Mouse (Mus musculus) testis, postnatal 14 days (tissue): ENCODE measurements around the gene 1700001C19Rik.
A peak's percentile ranks its signal among the peaks of the same experiment; 100 is the strongest.

Source experiments
- DNase-seq: peaks from one replicate; pipeline ENCODE4 v3.0.0; 2021; ENCODE audit warnings: low spot score

Gene 1700001C19Rik

GRCm38 (mm10) chr17:47371451-47371850 lies 65.7 kb downstream of the 1700001C19Rik start:
- peak; percentile 55 for DNase-seq

- peak; percentile 25 for DNase-seq
Observed at GRCm38 (mm10) chr17:47369087-47369443, 68.1 kb downstream of the 1700001C19Rik start.

GRCm38 (mm10) chr17:47368401-47369086 lies 68.6 kb downstream of the 1700001C19Rik start, which contains the start of gene Mrps10:
Mrps10 (plus strand) TSS chr17:47368887.
- DNase-seq: peak; percentile 91
